Mouse (Mus musculus): Measurements from ENCODE around the gene Crxos.

GRCm38 (mm10) chr7:15839578-15839977 is 42.8 kb upstream of the Crxos start, which contains the start of gene Obox6:
- TF ChIP-seq CTCF (IDR thresholded peaks at IDR 0.05; ENCODE audit: borderline replicate concordance, control insufficient read depth, extremely low read depth, insufficient read depth, low read length, poor library complexity) (no peak), POLR2A (IDR thresholded peaks at IDR 0.05; ENCODE audit: control insufficient read depth, extremely low read depth, insufficient read depth, low read length, poor library complexity) (no peak)
